Mouse (Mus musculus): Measurements from ENCODE around the gene Olfr1246.

GRCm38 (mm10) chr2:89544516-89544915, 48.4 kb downstream of the Olfr1246 start:
- TF ChIP-seq CTCF (IDR thresholded peaks at IDR 0.05; ENCODE audit: extremely low read depth, insufficient read length, insufficient replicate concordance, low read depth, low read length) (no peak), POLR2A (IDR thresholded peaks at IDR 0.05; ENCODE audit: low read depth, low read length) (no peak)
